Mouse (Mus musculus): ENCODE measurements around the gene Dclre1a. TPM values are rescaled to one million over a fixed set of nuclear protein-coding genes. Genes with fewer than 3 reads are reported as not detected.
"Not testable (repeated sequence)": the region's sequence is repeated elsewhere in the genome, so short reads cannot be mapped to it uniquely, and the experiment has no call there.

The Dclre1a gene
- polyA plus RNA-seq, 1 experiment from 2014 or later = 10.8 TPM

DNA sequence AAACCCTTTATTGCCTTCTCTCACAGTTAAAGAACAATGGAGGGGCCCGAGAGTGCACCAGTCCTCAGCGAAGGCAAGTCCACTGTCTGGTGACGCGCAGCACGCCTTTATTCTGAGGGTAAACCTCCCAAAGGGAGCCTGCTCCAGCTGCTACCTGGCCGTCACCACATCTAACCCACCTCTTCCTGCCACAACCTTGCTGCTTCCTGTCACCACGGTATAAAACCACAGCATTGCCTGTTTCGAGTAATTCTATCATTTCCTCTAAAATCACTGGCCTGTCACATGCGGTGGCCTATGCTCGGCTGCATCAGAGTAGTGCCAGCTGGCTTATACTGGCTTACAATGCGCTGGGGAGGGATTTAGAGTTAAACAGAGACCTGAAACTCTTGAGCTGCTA lies 17.5 kb downstream of the Dclre1a start:
- WGBS = no CpG with 5 or more reads among the region's 11 CpGs
- not testable (repeated sequence) for H3K4me2 ChIP-seq; H3K9ac ChIP-seq; H3K4me1 ChIP-seq (replicated peaks); H3K9me3 ChIP-seq (replicated peaks); H3K27ac ChIP-seq (ENCODE audit: poor library complexity, severe bottlenecking); ATAC-seq (ENCODE audit: insufficient number of reproducible peaks, low FRiP score); H3K4me3 ChIP-seq; H3K27me3 ChIP-seq (replicated peaks)
- H3K36me3 ChIP-seq = peaks cover 20% of the 10 kb centered on the region

DNA sequence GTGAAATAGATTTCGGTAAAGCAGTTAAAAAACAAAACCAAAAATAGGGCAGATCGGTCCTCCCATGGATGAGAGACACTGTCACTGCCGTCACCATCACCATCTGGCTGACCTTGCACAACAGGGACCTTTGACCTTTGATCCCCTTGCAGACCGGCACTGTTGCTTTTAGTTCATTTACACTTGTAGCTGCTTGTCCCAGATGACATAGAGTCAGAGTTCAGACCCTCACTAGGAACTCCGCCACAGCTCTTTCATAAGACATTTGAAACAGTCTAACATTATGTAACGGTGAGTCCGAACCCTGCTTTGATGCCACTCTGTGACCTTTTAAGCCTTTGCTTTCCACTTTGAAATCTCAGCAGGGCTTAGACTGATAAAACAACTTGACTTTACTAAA lies 28.6 kb downstream of the Dclre1a start:
- not testable (repeated sequence) for ATAC-seq (ENCODE audit: insufficient number of reproducible peaks, low FRiP score); H3K9ac ChIP-seq; H3K27ac ChIP-seq (ENCODE audit: poor library complexity, severe bottlenecking); H3K4me1 ChIP-seq (replicated peaks); H3K27me3 ChIP-seq (replicated peaks); H3K9me3 ChIP-seq (replicated peaks); H3K36me3 ChIP-seq; H3K4me2 ChIP-seq; H3K4me3 ChIP-seq
- WGBS = no CpG with 5 or more reads among the region's 7 CpGs

DNA sequence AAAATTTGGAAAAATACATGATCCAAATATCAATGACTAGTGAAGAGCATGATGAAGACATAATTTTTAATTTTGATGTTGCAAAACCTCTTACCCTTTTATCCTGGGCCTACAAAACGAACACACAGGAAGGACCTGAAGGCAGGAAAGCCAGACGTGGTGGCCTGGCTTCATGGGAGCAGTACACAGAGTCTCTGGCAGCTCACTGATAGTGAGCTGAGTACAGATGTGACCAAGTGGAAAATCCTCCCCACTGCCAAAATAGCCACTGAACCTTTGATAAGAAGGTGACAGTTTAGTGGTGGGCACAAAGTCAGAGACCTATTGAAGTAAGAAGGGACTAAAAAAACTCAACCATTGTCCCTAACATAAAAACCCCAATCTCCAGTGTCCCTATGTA lies 34.5 kb downstream of the Dclre1a start:
- not testable (repeated sequence) for H3K27me3 ChIP-seq (replicated peaks); H3K4me1 ChIP-seq (replicated peaks); H3K9me3 ChIP-seq (replicated peaks); H3K4me3 ChIP-seq; ATAC-seq (ENCODE audit: insufficient number of reproducible peaks, low FRiP score); H3K27ac ChIP-seq (ENCODE audit: poor library complexity, severe bottlenecking); H3K4me2 ChIP-seq; H3K9ac ChIP-seq; H3K36me3 ChIP-seq
- no CpG with 5 or more reads among the region's 2 CpGs for WGBS

DNA sequence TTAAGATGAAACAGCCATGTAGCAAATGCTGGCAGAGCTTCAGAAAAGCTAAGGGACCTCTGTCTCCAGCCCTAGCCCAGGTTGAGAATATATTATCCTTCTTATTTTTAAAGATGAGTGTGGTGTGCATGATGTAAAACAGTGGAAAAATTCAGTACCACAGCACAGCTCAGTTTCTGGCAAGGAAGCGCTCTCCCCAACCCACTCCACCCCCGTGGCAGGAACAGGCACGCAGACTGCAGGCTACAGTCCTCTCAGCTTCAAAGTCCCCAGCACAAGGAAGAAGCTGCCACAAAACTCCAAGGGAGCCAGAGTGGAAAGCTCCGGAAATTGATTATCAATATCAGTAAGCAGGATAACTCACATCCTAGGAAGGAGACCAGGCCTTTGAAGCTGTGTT lies 36.8 kb downstream of the Dclre1a start:
- H3K4me3 ChIP-seq; H3K27ac ChIP-seq (ENCODE audit: poor library complexity, severe bottlenecking); H3K4me2 ChIP-seq; H3K4me1 ChIP-seq (replicated peaks); ATAC-seq (ENCODE audit: insufficient number of reproducible peaks, low FRiP score); H3K9me3 ChIP-seq (replicated peaks); H3K9ac ChIP-seq; H3K36me3 ChIP-seq; H3K27me3 ChIP-seq (replicated peaks): not testable (repeated sequence)
- WGBS = no CpG with 5 or more reads among the region's 4 CpGs

GRCm38 (mm10) chr19:56503525-56503924 lies 44.5 kb downstream of the Dclre1a start:
- not testable (repeated sequence) for ATAC-seq (ENCODE audit: insufficient number of reproducible peaks, low FRiP score); H3K36me3 ChIP-seq; H3K27ac ChIP-seq (ENCODE audit: poor library complexity, severe bottlenecking); H3K9ac ChIP-seq; H3K4me3 ChIP-seq; H3K9me3 ChIP-seq (replicated peaks); H3K4me1 ChIP-seq (replicated peaks); H3K4me2 ChIP-seq; H3K27me3 ChIP-seq (replicated peaks)
- no CpG with 5 or more reads among the region's 5 CpGs for WGBS

DNA sequence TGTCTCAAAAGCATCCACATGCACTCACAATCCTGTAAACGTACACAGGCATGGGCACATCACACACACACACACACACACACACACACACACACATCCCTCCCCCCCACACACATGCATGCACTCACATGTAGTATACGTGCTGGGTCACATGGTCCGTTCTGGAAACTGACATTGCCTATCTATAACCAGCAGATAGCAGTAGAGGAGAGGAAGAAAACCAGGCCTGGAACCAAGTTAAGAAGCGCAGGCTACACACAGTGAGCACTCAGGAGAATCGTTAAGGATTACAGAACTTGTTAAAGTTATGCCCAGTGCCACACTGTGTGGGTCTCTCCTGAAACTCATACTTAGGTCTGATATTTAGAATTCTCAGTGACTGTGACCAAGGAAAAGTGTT lies 45.0 kb downstream of the Dclre1a start:
- not testable (repeated sequence) for H3K9me3 ChIP-seq (replicated peaks); H3K4me3 ChIP-seq; ATAC-seq (ENCODE audit: insufficient number of reproducible peaks, low FRiP score); H3K27ac ChIP-seq (ENCODE audit: poor library complexity, severe bottlenecking); H3K4me2 ChIP-seq; H3K9ac ChIP-seq; H3K4me1 ChIP-seq (replicated peaks); H3K27me3 ChIP-seq (replicated peaks); H3K36me3 ChIP-seq
- WGBS = no CpG with 5 or more reads among the region's 5 CpGs

- H3K9me3 ChIP-seq (replicated peaks); H3K4me3 ChIP-seq; H3K36me3 ChIP-seq; H3K27me3 ChIP-seq (replicated peaks); H3K27ac ChIP-seq (ENCODE audit: poor library complexity, severe bottlenecking); H3K4me2 ChIP-seq; H3K4me1 ChIP-seq (replicated peaks); H3K9ac ChIP-seq; ATAC-seq (ENCODE audit: insufficient number of reproducible peaks, low FRiP score): not testable (repeated sequence)
- no CpG with 5 or more reads among the region's 2 CpGs for WGBS
These were observed 53.9 kb downstream of the Dclre1a start for GRCm38 (mm10) chr19:56494157-56494556.

DNA sequence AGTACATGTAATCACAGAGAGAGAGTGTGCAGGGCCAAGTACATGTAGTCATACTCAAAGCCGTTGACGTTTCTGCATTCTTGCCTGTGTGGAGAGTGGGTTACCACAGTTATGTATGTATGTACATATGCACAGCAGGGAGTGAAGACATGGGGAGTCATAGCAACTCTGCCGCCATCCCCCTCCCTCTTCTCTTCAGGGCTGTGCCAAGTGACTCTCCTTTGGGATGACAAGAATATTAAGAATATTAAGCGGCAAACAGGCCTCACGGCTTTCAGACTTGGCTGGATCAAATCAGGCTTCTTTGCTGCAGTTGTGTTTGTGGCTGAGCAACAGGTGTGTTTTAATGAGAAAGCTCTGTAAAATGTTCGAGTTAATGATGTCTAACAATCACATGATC lies 58.4 kb downstream of the Dclre1a start:
- Histone ChIP-seq H3K4me2 (no peak overlapping the region), H3K9ac (no peak overlapping the region), H3K36me3 (no peaks in the 10 kb centered on the region), H3K4me3 (no peak overlapping the region), H3K9me3 (replicated peaks) (no peaks in the 10 kb centered on the region), H3K4me1 (replicated peaks) (peaks cover 18% of the 10 kb centered on the region), H3K27ac (ENCODE audit: poor library complexity, severe bottlenecking) (no peak overlapping the region), H3K27me3 (replicated peaks) (no peaks in the 10 kb centered on the region)
- ATAC-seq (ENCODE audit: insufficient number of reproducible peaks, low FRiP score) = no peak
- WGBS = 87% methylated on average over 6 of the region's 6 CpGs

DNA sequence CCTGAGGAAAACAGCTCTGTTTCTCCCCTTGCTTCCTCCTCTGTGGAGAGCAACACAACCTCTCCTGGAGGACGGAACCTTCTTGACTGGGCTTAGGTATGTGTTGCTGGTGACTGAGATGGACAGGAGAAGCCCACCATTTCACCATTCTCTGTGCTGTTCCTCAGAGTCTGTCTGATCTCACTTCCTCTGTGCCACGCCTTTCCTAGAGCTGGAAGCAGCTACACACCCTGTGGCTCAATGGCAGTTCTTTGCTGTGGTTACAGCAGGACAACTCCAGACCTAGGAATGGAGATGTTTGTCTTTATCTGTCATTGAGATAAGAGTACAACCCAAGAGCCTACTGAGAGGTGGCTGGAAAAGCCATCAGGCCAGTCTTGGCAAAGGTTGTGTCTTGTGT lies 60.7 kb downstream of the Dclre1a start:
- no peak overlapping the region for H3K27ac ChIP-seq (ENCODE audit: poor library complexity, severe bottlenecking)
- H3K27me3 ChIP-seq (replicated peaks) = no peaks in the 10 kb centered on the region
- 84% methylated on average over 2 of the region's 2 CpGs for WGBS
- ATAC-seq (ENCODE audit: insufficient number of reproducible peaks, low FRiP score) = no peak
- H3K4me3 ChIP-seq = no peak overlapping the region
- peaks cover 21% of the 10 kb centered on the region for H3K4me1 ChIP-seq (replicated peaks)
- H3K9ac ChIP-seq = no peak overlapping the region
- H3K4me2 ChIP-seq = no peak overlapping the region
- H3K36me3 ChIP-seq = no peaks in the 10 kb centered on the region
- no peaks in the 10 kb centered on the region for H3K9me3 ChIP-seq (replicated peaks)

DNA sequence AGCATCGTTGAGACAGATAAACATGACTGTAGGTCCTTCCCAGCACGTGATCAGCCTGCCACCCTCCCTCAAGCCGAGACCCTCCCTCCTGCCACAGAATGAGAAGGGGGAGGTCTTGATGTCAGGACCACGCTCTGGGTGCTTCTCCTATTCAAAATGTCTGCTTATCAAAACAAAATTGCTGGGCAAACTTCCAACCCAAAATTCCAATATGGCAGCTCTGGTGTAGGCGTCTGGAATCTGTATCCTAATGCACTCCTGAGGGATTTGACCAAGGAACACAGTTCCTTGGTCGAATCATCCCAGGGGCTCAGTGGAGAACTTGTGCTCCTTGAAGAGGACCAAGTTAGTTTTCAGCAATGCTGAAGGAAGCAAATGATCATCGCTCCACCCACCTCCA lies 61.1 kb downstream of the Dclre1a start:
- H3K4me1 ChIP-seq (replicated peaks) = peaks cover 21% of the 10 kb centered on the region
- no peak for ATAC-seq (ENCODE audit: insufficient number of reproducible peaks, low FRiP score)
- no peak overlapping the region for H3K4me2 ChIP-seq
- WGBS = 67% methylated on average over 7 of the region's 7 CpGs
- H3K27ac ChIP-seq (ENCODE audit: poor library complexity, severe bottlenecking) = no peak overlapping the region
- H3K9me3 ChIP-seq (replicated peaks) = no peaks in the 10 kb centered on the region
- no peak overlapping the region for H3K9ac ChIP-seq
- no peaks in the 10 kb centered on the region for H3K27me3 ChIP-seq (replicated peaks)
- H3K36me3 ChIP-seq = no peaks in the 10 kb centered on the region
- H3K4me3 ChIP-seq = no peak overlapping the region

GRCm38 (mm10) chr19:56485376-56486271 lies 62.4 kb downstream of the Dclre1a start:
- no peak overlapping the region for H3K4me2 ChIP-seq
- H3K4me3 ChIP-seq = no peak overlapping the region
- H3K27me3 ChIP-seq (replicated peaks) = no peaks in the 10 kb centered on the region
- H3K9ac ChIP-seq = no peak overlapping the region
- no peaks in the 10 kb centered on the region for H3K36me3 ChIP-seq
- ATAC-seq (ENCODE audit: insufficient number of reproducible peaks, low FRiP score) = no peak
- H3K9me3 ChIP-seq (replicated peaks) = no peaks in the 10 kb centered on the region
- no peak overlapping the region for H3K27ac ChIP-seq (ENCODE audit: poor library complexity, severe bottlenecking)
- peaks cover 21% of the 10 kb centered on the region for H3K4me1 ChIP-seq (replicated peaks)
- WGBS = 67% methylated on average over 13 of the region's 13 CpGs
